Mouse (Mus musculus): ENCODE results near the gene Mtus2. TPM values are rescaled to one million over a fixed set of nuclear protein-coding genes. Genes with fewer than 3 reads are reported as not detected.
"Not testable (repeated sequence)": the region's sequence is repeated elsewhere in the genome, so short reads cannot be mapped to it uniquely, and the experiment has no call there.

Gene Mtus2
- total RNA-seq, 2 experiments from 2014 or later, result 37.7 to 45.7 TPM

GRCm38 (mm10) chr5:148287529-148287928, 330.4 kb downstream of the Mtus2 start:
- DNase-seq (ENCODE audit: low spot score in 2 of 2), result no peak
- intact Hi-C loops (cut with DNase I), result no loop called here

- DNase-seq (ENCODE audit: low spot score in 2 of 2), result no peak
- intact Hi-C loops (cut with DNase I), result no loop called here
Observed at GRCm38 (mm10) chr5:148288804-148289203, 331.7 kb downstream of the Mtus2 start.

- intact Hi-C loops (cut with DNase I), result no loop called here
- DNase-seq (ENCODE audit: low spot score in 2 of 2), result no peak
Observed at GRCm38 (mm10) chr5:148289951-148290350, 332.8 kb downstream of the Mtus2 start.

GRCm38 (mm10) chr5:148292862-148293261, 335.7 kb downstream of the Mtus2 start:
- intact Hi-C loops (cut with DNase I), result no loop called here
- no peak for DNase-seq (ENCODE audit: low spot score in 2 of 2)

GRCm38 (mm10) chr5:148293346-148293745, 336.2 kb downstream of the Mtus2 start:
- DNase-seq (ENCODE audit: low spot score in 2 of 2), result peak; percentile 44 to 58
- intact Hi-C loops (cut with DNase I), result no loop called here

- intact Hi-C loops (cut with DNase I), result no loop called here
- no peak for DNase-seq (ENCODE audit: low spot score in 2 of 2)
Observed at GRCm38 (mm10) chr5:148302968-148303367, 345.8 kb downstream of the Mtus2 start.

- DNase-seq (ENCODE audit: low spot score in 2 of 2), result no peak
- intact Hi-C loops (cut with DNase I), result no loop called here
Observed at GRCm38 (mm10) chr5:148304112-148304511, 347.0 kb downstream of the Mtus2 start.

GRCm38 (mm10) chr5:148310790-148311189, 353.7 kb downstream of the Mtus2 start:
- DNase-seq (ENCODE audit: low spot score in 2 of 2), result no peak
- intact Hi-C loops (cut with DNase I), result no loop called here

- intact Hi-C loops (cut with DNase I), result no loop called here
- no peak for DNase-seq (ENCODE audit: low spot score in 2 of 2)
Observed at GRCm38 (mm10) chr5:148312443-148312842, 355.3 kb downstream of the Mtus2 start.

- intact Hi-C loops (cut with DNase I), result no loop called here
- DNase-seq (ENCODE audit: low spot score in 2 of 2), result no peak
Observed at GRCm38 (mm10) chr5:148314931-148315330, 357.8 kb downstream of the Mtus2 start.

GRCm38 (mm10) chr5:148325317-148325885, 368.3 kb downstream of the Mtus2 start:
- DNase-seq (ENCODE audit: low spot score in 2 of 2), result peak; percentile 59 to 61
- intact Hi-C loops (cut with DNase I), result loop anchor here (5.0 kb wide), 1 partner anchor 467 kb away; no protein-coding TSS in a partner anchor

GRCm38 (mm10) chr5:148326295-148326694, 369.2 kb downstream of the Mtus2 start:
- not testable (repeated sequence) for DNase-seq (ENCODE audit: low spot score in 2 of 2)
- intact Hi-C loops (cut with DNase I), result loop anchor here (5.0 kb wide), 1 partner anchor 466 kb away; no protein-coding TSS in a partner anchor

GRCm38 (mm10) chr5:148328982-148329381, 371.9 kb downstream of the Mtus2 start:
- intact Hi-C loops (cut with DNase I), result loop anchor here (5.0 kb wide), 1 partner anchor 463 kb away; no protein-coding TSS in a partner anchor

GRCm38 (mm10) chr5:148331229-148331776, 374.2 kb downstream of the Mtus2 start:
- no peak for DNase-seq (ENCODE audit: low spot score in 2 of 2)
- intact Hi-C loops (cut with DNase I), result loop anchor here (10.0 kb wide), 1 partner anchor 213 kb away; no protein-coding TSS in a partner anchor

More at GRCm38 (mm10) chr5:148328982-148329381, 371.9 kb downstream of the Mtus2 start:
- DNase-seq (ENCODE audit: low spot score in 2 of 2), result no peak

GRCm38 (mm10) chr5:148331926-148332621, 375.0 kb downstream of the Mtus2 start:
- DNase-seq (ENCODE audit: low spot score in 2 of 2), result no peak
- intact Hi-C loops (cut with DNase I), result loop anchor here (1.0 to 10.0 kb wide), 2 partner anchors 119 to 213 kb away; no protein-coding TSS in a partner anchor

GRCm38 (mm10) chr5:148332622-148332974, 375.5 kb downstream of the Mtus2 start:
- intact Hi-C loops (cut with DNase I), result loop anchor here (1.0 to 10.0 kb wide), 2 partner anchors 119 to 212 kb away; no protein-coding TSS in a partner anchor
- peak; percentile 76 to 84 for DNase-seq (ENCODE audit: low spot score in 2 of 2)

- intact Hi-C loops (cut with DNase I), result loop anchor here (5.0 to 10.0 kb wide), 2 partner anchors 48 to 206 kb away; no protein-coding TSS in a partner anchor
Observed at GRCm38 (mm10) chr5:148339126-148339525, 382.0 kb downstream of the Mtus2 start.

GRCm38 (mm10) chr5:148342061-148342741, 385.1 kb downstream of the Mtus2 start:
- peak; percentile 22 to 49 for DNase-seq (ENCODE audit: low spot score in 2 of 2)
- intact Hi-C loops (cut with DNase I), result no loop called here

More at GRCm38 (mm10) chr5:148339126-148339525, 382.0 kb downstream of the Mtus2 start:
- no peak for DNase-seq (ENCODE audit: low spot score in 2 of 2)

GRCm38 (mm10) chr5:148344374-148344773, 387.3 kb downstream of the Mtus2 start:
- intact Hi-C loops (cut with DNase I), result no loop called here
- no peak for DNase-seq (ENCODE audit: low spot score in 2 of 2)

- no peak for DNase-seq (ENCODE audit: low spot score in 2 of 2)
- intact Hi-C loops (cut with DNase I), result no loop called here
Observed at GRCm38 (mm10) chr5:148346543-148346942, 389.4 kb downstream of the Mtus2 start.

Data from left cerebral cortex, postnatal 14 days (tissue).